Mouse (Mus musculus) neutrophil, adult 83 days (primary cell): ENCODE data around the gene Olfml2a. TPM values are rescaled to one million over a fixed set of nuclear protein-coding genes. Genes with fewer than 3 reads are reported as not detected.

Experiments
- total RNA-seq, 2 experiments: library from RNA; stranded (reverse); gene quantifications; one replicate each; pipeline ENCODE4 v1.2.4; 2023

The Olfml2a gene
- total RNA-seq = under 1 TPM; 0.09 to 0.26 TPM

GRCm38 (mm10) chr2:38931851-38932667 is at the start of gene Olfml2a:
Olfml2a (plus strand) TSS chr2:38931978.

GRCm38 (mm10) chr2:38927115-38927979 is 4.4 kb upstream of the Olfml2a start, which contains the start of gene Nr6a1:
Nr6a1 (minus strand) TSS chr2:38927688.

DNA sequence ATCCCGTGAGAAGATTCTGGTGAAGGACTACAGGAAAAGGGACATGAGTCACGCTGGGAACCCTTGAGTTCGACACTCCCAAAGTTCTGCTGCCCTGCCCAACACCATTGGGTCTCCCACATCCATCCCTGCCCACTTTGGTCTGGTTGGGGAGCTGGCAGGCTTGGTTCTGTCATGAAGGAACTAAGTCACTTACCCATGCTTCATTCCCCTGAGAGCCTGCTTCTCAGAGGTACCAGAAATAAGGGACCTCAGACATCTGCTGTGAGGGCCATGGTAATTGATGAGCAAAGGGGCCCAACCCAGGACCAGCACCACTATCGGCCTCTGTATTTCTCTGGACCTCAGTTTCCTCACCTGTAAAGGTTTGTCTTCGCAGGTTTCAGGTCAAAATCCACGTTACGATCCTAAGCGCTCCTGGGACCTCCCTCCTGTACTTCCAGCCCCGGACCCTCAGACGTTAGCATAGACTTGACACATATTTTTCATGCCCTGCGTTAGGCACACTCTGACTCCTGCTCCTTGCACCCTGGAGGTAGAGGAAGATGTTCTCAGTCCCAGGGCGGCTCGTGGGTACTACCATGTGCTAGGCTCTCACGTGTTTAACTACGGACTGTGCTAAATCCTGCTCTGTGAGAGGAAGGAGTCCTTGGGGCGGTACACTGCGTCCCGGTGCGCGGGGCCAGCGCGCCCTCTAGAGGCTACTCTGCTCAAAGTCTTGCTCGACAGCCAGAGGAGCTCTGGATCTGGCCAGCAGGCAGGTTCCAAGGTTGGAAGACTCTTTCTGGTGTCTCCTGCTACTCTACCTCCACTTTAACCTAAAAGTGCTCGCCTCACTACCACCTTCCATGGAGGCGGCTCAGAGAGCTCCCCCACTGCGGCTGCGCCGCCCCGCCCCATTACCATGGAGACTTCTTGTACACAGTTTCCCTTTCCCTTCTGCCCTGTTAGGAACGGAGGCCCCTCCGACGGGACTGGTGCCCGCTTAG is 65.9 kb downstream of the Olfml2a start, which contains the start of gene Wdr38:
TSS of gene Wdr38 (plus strand) at position 91 of the 989 bp plus-strand sequence.

DNA sequence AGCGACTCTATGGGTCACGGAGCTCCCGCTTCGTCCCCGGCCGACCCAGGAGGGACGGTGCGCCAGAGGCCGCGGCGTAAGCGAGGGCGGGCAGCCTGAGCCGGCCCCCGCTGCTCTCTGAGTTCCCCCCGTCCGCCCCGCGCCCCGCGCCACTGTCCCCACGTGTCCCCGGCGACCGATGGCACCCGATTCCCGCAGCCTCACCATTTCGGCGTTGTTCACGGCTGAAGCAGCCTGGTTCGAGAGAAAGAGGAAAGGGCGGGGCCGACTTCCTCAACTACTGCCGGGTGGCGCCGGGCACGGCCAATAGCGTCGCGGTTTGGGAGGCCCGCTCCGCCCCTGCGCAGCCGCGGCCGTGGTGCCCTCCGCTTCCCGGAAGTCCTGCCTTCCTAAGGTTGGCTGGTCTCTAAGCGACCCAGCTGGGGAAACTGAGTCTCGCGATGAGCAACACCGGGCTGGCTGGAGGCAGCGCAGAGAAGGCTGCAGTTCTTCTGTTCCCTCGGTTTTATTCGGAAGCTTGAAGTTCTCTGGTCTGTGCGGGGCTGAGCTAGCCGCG is 73.2 kb downstream of the Olfml2a start, which contains the start of gene Arpc5l:
TSS of gene Arpc5l (plus strand) at position 469 of the 556 bp plus-strand sequence.

GRCm38 (mm10) chr2:39005574-39006079 is 73.8 kb downstream of the Olfml2a start, which contains the start of gene Rpl35:
Rpl35 (minus strand) TSS chr2:39005624.

Other genes starting within 250 kb of the Olfml2a start
- gene Nr5a1, start 217.4 kb upstream of the Olfml2a start, total RNA-seq = not detected
- gene Nr6a1, start 4.3 kb upstream of the Olfml2a start, total RNA-seq = 1 to 10 TPM; 1.2 to 2.4 TPM
- under 1 TPM in 1 of 2 experiments, not detected in 1; 0.33 TPM for gene Wdr38, start 65.5 kb downstream of the Olfml2a start, total RNA-seq
- gene Arpc5l, start 73.4 kb downstream of the Olfml2a start, total RNA-seq = 10 to 100 TPM; 29.3 to 31.7 TPM
- gene Rpl35, start 73.6 kb downstream of the Olfml2a start, total RNA-seq = 100 to 1,000 TPM; 298 to 331 TPM
- gene Golga1, start 133.6 kb downstream of the Olfml2a start, total RNA-seq = 10 to 100 TPM; 16.9 TPM